Mouse (Mus musculus) small intestine, adult 2 months (tissue): ENCODE data around the gene Vars2. TPM values are rescaled to one million over a fixed set of nuclear protein-coding genes. Genes with fewer than 3 reads are reported as not detected.

Source experiments
- H3K27ac ChIP-seq: fragments of 200-500 bp; 2 replicates; pipeline ENCODE4 v1.5.1; 2012; ENCODE audit warnings: low read depth, low read length, control low read depth, inconsistent platforms; ENCODE audit not compliant: insufficient read depth
- H3K27me3 ChIP-seq: fragments of 200-500 bp; 2 replicates; pipeline ENCODE4 v1.6.1; 2012; ENCODE audit warnings: mild to moderate bottlenecking, moderate library complexity, low read length, inconsistent platforms; ENCODE audit not compliant: control insufficient read depth, insufficient read depth
- H3K36me3 ChIP-seq: fragments of 200-500 bp; 2 replicates; pipeline ENCODE4 v1.6.1; 2012; ENCODE audit warnings: mild to moderate bottlenecking, low read length, control low read depth, inconsistent platforms; ENCODE audit not compliant: control insufficient read depth, insufficient read depth
- H3K4me1 ChIP-seq: fragments of 200-500 bp; 2 replicates; pipeline ENCODE4 v1.6.1; 2012; ENCODE audit warnings: low read length, inconsistent platforms, mixed read lengths; ENCODE audit not compliant: control insufficient read depth, insufficient read depth, insufficient read length
- H3K4me3 ChIP-seq: fragments of 200-500 bp; 2 replicates; pipeline ENCODE4 v1.5.1; 2012; ENCODE audit warnings: low read depth, mild to moderate bottlenecking, control low read depth, inconsistent platforms, low read length, moderate library complexity
- CTCF ChIP-seq: fragments of 200-500 bp; IDR thresholded peaks from 2 replicates; pipeline ENCODE4 v1.5.1; 2012; ENCODE audit warnings: low read depth, mild to moderate bottlenecking, control low read depth, inconsistent platforms, low read length, moderate library complexity, mixed read lengths; ENCODE audit not compliant: insufficient replicate concordance, insufficient read length; ENCODE audit errors: extremely low read depth
- POLR2A ChIP-seq: fragments of 200-500 bp; IDR thresholded peaks from 2 replicates; pipeline ENCODE4 v1.6.1; 2012; ENCODE audit warnings: low read depth, mild to moderate bottlenecking, control low read depth, inconsistent platforms, low read length, moderate library complexity
- whole genome bisulfite sequencing: fragments of 180-500 bp; shearing (Covaris S2); methylation state at CpG from one replicate; pipeline ENCODE4 v1.1.7; 2018; 5-methylcytosine and 5-hydroxymethylcytosine counted together
- polyA plus RNA-seq: library from polyadenylated mRNA; depleted of rRNA; stranded (reverse); fragments of >200 nt; gene quantifications from 2 replicates; pipeline ENCODE4 v1.2.3, GENCODE M21; 2012

Vars2 gene
- polyA plus RNA-seq, 1 experiment: 26.5 TPM

DNA sequence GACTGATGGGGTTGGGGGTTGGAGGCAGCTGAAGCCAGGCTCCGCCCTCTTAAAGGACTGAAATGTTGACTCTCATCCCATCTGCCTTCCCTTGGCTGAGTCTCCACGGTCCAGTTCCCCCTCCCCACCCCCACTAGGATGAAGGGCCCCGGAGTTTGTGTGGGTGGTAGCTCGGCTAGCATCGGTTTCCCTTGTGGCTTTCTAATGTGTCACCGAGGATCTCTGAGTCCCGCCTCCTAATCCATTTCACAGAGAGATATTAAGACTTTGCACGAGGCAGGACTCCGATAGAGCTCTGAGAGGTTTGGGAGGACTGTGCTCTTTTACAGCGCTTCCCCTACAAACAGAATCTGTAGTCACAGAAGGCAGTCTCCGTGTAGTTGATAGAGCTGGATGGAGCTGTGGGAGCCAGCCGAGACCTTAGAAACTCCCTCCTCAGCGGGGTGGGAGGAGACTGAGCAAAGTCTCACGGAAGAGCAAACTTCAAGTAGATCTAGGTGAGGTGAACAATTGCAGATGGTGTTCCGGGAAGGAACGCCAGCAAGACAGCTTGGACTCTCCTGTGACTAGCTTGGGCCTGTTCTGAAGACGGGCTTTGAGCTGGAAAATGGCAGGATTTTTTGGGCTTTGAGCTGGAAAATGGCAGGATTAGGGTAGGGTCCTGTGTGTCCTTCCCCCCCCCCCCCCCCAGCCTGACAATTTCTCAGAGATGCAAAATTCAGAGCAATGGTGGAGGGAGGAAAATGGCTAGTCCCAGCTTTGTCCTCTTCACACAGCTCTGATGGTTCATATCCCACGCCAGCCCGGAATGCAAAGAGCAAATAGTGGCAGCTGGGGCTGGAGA, 37.5 kb upstream of the Vars2 start, which contains the start of gene Ddr1:
Ddr1 (minus strand) TSS at position 1 of the 844 bp plus-strand sequence.
- Histone ChIP-seq H3K27ac (peak within 1 kb of the TSS; percentile 57), H3K4me1 (peaks cover 11% of the 10 kb centered on the region), H3K27me3 (no peaks in the 10 kb centered on the region), H3K4me3 (peak within 1 kb of the TSS; percentile 17), H3K36me3 (no peaks in the 10 kb centered on the region)
- TF ChIP-seq POLR2A (peak; percentile 81; the same call in 1 of the 2 replicates), CTCF (no peak; the same call in 1 of the 2 replicates)
- WGBS: 4% methylated on average over 19 of the region's 19 CpGs

DNA sequence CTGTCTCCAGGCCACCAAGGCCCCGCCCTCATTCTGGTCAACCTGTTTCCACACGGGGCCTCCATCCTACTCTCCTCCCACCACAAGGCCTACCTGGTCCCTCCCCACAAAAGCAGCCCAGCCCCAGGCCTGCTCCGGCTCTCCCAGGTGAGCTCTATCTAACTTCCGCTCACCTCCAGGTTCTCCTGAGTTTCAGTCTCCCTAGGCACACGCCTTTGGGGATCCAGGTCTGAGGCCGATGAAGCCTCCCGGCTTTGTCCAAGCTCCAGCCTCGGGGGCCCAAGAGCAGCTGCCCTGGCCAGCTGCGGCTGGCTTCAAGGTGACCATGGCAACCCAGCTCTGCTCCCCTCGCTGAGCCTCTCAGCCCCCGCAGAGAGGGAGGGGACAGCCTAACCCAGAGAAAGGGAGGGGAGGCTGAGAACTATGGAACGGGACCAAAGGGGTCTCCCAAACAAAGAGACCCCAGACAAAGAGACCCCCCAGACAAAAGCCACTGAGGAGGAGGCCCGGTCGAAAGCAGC, 36.4 kb upstream of the Vars2 start:
- WGBS: 13% methylated on average over 14 of the region's 14 CpGs
- Histone ChIP-seq H3K36me3 (no peaks in the 10 kb centered on the region), H3K4me1 (peaks cover 17% of the 10 kb centered on the region), H3K27me3 (no peaks in the 10 kb centered on the region), H3K4me3 (peak overlapping the region; percentile 11), H3K27ac (no peak overlapping the region)
- TF ChIP-seq CTCF: no peak
- no peak for TF ChIP-seq POLR2A

DNA sequence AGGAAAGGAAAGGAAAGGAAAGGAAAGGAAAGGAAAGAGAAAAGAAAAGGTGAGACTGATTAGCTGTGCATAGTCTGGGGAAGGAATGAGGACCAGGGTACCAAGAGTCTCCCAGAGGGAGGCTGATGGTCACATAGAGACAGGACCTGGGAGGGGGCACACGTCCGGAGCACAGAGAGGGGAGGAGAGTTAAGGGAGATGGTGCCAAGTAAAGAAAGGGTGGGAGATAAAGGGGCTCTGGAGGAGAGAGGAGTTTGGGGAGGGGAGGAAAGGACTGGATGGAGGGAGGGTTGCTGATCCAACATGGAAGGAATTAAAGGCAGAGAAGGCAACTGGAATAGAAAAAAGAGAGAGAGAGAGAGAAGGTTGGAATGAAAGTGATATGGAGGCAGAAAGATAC, 35.7 kb upstream of the Vars2 start:
- H3K27me3 ChIP-seq: no peaks in the 10 kb centered on the region
- no peak overlapping the region for H3K27ac ChIP-seq
- peaks cover 21% of the 10 kb centered on the region for H3K4me1 ChIP-seq
- TF ChIP-seq POLR2A (no peak), CTCF (no peak)
- H3K36me3 ChIP-seq: no peaks in the 10 kb centered on the region
- 63% methylated on average over 2 of the region's 2 CpGs for WGBS
- H3K4me3 ChIP-seq: no peak overlapping the region

DNA sequence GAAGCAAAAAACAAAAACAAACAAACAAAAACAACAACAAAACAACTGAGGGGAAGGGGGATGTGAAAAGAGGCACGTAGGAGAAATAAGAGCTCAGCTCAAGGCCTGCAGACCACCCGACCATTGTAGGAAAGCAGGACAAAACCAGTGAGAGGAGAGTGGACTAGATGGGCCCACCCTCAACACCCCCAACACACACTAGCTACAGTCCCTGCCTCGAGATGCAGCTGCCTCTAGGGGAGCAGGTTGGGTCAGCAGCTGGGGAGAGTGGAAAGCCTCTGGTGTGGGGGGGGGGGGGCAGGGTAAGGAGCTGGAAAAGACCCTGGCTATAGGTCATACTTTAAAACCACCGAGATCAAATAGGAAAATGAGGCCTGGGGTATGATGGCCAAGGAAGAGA, 35.2 kb upstream of the Vars2 start:
- Histone ChIP-seq H3K27me3 (no peaks in the 10 kb centered on the region), H3K27ac (peak overlapping the region; percentile 8; the same call in 1 of the 2 replicates), H3K4me3 (no peak overlapping the region), H3K36me3 (no peaks in the 10 kb centered on the region), H3K4me1 (peaks cover 24% of the 10 kb centered on the region)
- WGBS: 61% methylated on average over 4 of the region's 4 CpGs
- no peak for TF ChIP-seq POLR2A
- TF ChIP-seq CTCF: no peak

DNA sequence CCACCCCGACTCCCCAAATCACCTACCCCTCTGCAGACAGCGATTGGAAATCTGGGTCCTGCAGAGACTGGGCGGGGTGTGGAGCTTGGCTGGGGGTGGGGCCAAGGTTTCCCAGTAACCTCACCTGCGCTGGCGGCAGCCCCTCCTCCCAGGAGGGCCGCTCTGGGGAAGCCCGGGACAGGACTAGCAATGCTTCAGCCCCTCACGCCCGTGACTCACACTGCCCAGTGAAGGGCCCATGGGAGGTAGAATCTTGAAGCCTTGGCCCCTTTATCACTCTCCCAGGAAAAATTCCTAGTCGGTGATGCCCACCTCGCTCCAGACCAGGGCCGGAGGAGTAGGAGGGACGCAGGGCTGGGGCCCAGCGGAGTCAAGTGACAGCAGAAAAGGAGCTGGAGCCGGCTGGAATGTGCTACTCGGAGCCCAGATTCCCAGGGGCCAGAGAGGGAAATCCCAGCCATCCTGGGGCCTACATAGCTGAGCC, 34.6 kb upstream of the Vars2 start:
- Histone ChIP-seq H3K27me3 (no peaks in the 10 kb centered on the region), H3K27ac (peak overlapping the region; percentile 80; the same call in 1 of the 2 replicates), H3K4me1 (peaks cover 28% of the 10 kb centered on the region), H3K36me3 (no peaks in the 10 kb centered on the region), H3K4me3 (peak overlapping the region; percentile 90)
- TF ChIP-seq POLR2A: no peak
- no peak for TF ChIP-seq CTCF
- 8% methylated on average over 16 of the region's 16 CpGs for WGBS

DNA sequence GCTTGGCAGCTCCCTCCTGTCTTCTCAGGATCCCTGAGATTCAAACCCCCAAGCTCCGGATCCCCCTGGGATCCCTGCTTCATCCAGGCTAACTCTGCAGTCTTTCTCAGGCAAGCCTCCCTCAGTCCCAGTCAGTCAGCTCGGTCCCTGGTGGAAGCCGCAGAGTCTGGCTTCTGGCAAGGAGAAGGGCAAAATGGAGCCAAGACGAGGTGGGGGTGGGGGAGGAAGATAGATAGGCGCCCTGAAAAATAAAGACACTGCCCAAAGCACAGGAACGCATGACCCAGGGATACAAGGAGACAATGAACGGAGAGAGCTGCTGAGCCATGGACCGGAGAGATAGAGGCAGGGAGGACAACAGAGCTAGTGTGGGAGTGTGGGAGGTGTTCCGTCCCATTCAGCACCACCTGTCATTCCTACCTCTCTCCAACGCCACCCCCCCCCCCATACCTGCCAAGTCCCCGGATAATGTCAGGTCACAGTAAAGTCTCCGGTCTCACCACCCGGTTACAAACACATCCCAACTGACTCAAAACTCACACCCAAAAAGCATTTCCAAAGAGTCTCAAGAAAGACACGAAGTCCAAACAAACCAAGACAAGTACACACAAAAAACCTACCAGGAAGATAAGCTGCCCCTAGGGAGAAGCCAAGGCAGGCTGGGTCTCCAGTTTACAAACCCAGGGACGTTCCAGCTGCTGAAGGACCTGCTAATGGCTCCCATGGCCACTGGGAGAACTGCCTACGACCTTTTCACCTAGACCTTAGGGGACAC, 34.0 kb upstream of the Vars2 start:
- Histone ChIP-seq H3K36me3 (no peaks in the 10 kb centered on the region), H3K4me1 (peaks cover 28% of the 10 kb centered on the region), H3K4me3 (peak overlapping the region; percentile 90), H3K27me3 (no peaks in the 10 kb centered on the region), H3K27ac (peak overlapping the region; percentile 80)
- TF ChIP-seq POLR2A: no peak
- TF ChIP-seq CTCF: no peak
- WGBS: 3% methylated on average over 16 of the region's 16 CpGs

DNA sequence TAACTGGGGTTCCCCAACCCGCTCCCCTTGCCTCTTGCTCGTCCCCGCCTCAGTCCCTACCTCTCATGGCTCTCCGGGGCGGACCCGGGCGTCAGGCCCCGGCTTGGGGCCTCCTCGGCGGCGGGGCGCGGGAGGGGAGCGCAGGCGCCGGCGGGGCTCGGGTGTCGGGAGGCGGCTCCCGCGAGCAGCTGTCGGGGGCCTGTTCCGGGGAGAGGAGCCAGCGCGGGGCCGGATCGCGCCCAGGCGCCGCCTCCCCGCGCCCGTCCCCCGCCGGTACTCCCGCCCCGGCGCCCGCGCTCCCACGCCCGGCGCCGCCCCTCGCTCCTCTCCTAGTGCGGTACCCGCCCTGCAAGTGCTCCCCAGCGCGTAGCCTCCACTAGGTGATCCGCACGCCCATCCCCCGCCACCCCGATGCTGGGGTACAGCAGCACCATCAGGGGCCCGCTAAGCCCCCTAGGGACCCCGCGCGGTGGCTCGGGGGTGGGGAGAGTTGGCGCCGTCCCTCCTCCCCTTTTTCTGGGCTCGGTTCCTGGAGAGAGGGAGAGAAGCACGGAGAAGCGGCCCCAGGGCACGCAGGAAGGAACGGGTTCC, 33.1 kb upstream of the Vars2 start:
- Histone ChIP-seq H3K27ac (peak overlapping the region; percentile 91), H3K4me3 (peak overlapping the region; percentile 90), H3K4me1 (peaks cover 25% of the 10 kb centered on the region), H3K27me3 (no peaks in the 10 kb centered on the region), H3K36me3 (no peaks in the 10 kb centered on the region)
- under 1% methylated on average over 66 of the region's 66 CpGs for WGBS
- TF ChIP-seq POLR2A (no peak; the same call in 1 of the 2 replicates), CTCF (no peak)
